Mouse (Mus musculus) stomach, embryonic 16.5 days (tissue): ENCODE results near the gene Gm7168. TPM values are rescaled to one million over a fixed set of nuclear protein-coding genes. Genes with fewer than 3 reads are reported as not detected.
"Not testable (repeated sequence)": the region's sequence is repeated elsewhere in the genome, so short reads cannot be mapped to it uniquely, and the experiment has no call there.

Experiments used
- ATAC-seq: fragments of 200-750 bp; cut with Nextera tagmentation; 2 replicates; pipeline ENCODE4 v1.8.0; 2017; ENCODE audit warnings: moderate number of reproducible peaks, moderate TSS enrichment; ENCODE audit not compliant: insufficient read depth, low FRiP score
- H3K27ac ChIP-seq: fragments of 300-500 bp; sonication (generic); 2 replicates; pipeline ENCODE4 v1.5.1; 2014; ENCODE audit warnings: low read length
- H3K27me3 ChIP-seq: fragments of 300-500 bp; sonication (generic); 2 replicates; pipeline ENCODE4 v1.6.1; 2014; ENCODE audit warnings: low read length, control low read depth, mixed read lengths; ENCODE audit not compliant: control insufficient read depth, insufficient read depth
- H3K36me3 ChIP-seq: fragments of 300-500 bp; sonication (generic); 2 replicates; pipeline ENCODE4 v1.6.1; 2014; ENCODE audit warnings: low read length; ENCODE audit not compliant: control insufficient read depth, insufficient read depth
- H3K4me1 ChIP-seq: fragments of 300-500 bp; sonication (generic); 2 replicates; pipeline ENCODE4 v1.6.1; 2014; ENCODE audit warnings: low read length, control low read depth, mixed read lengths; ENCODE audit not compliant: control insufficient read depth, insufficient read depth
- H3K4me2 ChIP-seq: fragments of 300-500 bp; sonication (generic); 2 replicates; pipeline ENCODE4 v1.6.1; 2014; ENCODE audit warnings: low read depth, low read length, mixed read lengths
- H3K4me3 ChIP-seq: fragments of 300-500 bp; sonication (generic); replicated peaks from 2 replicates; pipeline ENCODE4 v1.5.1; 2014; ENCODE audit warnings: mild to moderate bottlenecking, low read length
- H3K9ac ChIP-seq: fragments of 300-500 bp; sonication (generic); 2 replicates; pipeline ENCODE4 v1.6.1; 2014; ENCODE audit warnings: low read length
- H3K9me3 ChIP-seq: fragments of 300-500 bp; sonication (generic); replicated peaks from 2 replicates; pipeline ENCODE4 v1.6.1; 2016; ENCODE audit warnings: low read length, control low read depth; ENCODE audit not compliant: control insufficient read depth
- WGBS: fragments of 180-500 bp; shearing (Covaris S2); extraction: QIAGEN DNeasy Blood & Tissue Kit; methylation state at CpG from one replicate; pipeline ENCODE4 v1.1.7; 2014; 5-methylcytosine and 5-hydroxymethylcytosine counted together
- polyA plus RNA-seq: library from polyadenylated mRNA; unstranded; fragments of >200 nt; fragmentation: Nextera tagmentation; extraction: Ambion mirVana; gene quantifications from 2 replicates; pipeline ENCODE4 v1.2.1, GENCODE M21; 2015

Gene Gm7168
- not detected in 2 replicates for polyA plus RNA-seq

DNA sequence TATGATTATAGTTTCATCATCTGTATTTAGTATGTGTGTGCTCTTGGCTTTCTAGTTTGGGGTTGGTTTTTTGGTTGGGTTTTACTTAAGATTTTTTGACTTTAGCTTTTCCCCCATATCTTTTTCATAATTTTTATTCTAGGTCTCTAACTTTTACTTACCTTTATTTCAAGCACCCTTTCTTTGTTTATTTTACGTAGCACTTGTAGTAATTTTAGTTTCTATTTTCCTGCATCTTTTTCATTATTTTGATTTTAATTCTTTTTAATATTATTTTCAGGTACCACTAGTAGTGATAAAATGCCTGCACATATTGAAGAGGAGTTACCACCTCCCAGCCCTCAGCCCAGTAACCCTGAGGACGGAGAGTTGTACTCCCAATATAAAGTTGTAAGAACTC, at the start of gene Gm7168:
Gene Gm7168, plus strand, starts transcription at position 301 of the 400 bp plus-strand sequence.
- H3K27me3 ChIP-seq, H3K27ac ChIP-seq, H3K9me3 ChIP-seq, H3K4me3 ChIP-seq, H3K4me1 ChIP-seq, H3K9ac ChIP-seq, ATAC-seq, H3K4me2 ChIP-seq, H3K36me3 ChIP-seq: not testable (repeated sequence)
- 90% methylated on average over 1 of the region's 2 CpGs for WGBS

DNA sequence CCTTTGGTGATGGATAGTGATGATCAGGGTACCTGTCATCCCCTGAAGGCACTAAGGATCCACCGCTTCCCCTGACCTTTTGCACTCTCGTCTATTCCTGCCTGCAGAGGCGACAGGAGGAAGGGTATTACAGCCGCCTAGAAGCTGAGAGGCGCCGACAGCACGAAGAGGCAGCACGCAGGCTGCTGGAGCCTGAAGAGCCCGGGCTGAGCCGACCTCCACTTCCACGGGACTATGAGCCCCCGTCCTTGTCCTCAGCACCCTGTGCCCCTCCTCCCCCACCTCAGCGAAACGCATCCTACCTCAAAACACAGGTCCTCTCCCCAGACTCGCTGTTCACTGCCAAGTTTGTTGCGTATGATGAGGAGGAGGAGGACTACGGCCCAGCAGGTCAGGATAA, 49.3 kb upstream of the Gm7168 start:
- H3K4me3 ChIP-seq: no peak overlapping the region

DNA sequence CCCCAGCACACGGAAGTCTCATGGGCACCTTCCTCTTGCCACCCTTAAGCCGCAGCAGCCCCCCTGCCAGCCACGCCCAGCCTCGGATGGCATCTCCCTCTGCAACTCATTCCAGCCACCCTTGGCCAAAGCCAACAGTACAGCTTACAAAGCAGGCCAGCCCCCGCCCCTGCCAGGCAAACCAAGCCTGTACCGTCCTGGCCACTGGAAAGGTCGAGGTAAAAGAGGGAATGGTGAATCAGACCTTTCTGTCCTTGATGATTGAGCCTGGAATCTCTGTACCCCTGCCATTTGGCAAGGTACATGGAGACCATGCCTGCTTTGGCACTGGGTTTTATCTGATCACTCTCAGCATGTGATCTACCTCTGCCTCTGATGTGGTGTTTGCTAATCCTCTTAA, 48.9 kb upstream of the Gm7168 start:
- WGBS: 80% methylated on average over 7 of the region's 7 CpGs
- Histone ChIP-seq H3K4me3 (no peak overlapping the region), H3K9ac (no peak overlapping the region), H3K27me3 (no peaks in the 10 kb centered on the region), H3K36me3 (peaks cover 10% of the 10 kb centered on the region; the same call in 1 of the 2 replicates), H3K27ac (no peak overlapping the region), H3K4me2 (no peak overlapping the region), H3K9me3 (no peaks in the 10 kb centered on the region), H3K4me1 (no peaks in the 10 kb centered on the region)
- ATAC-seq: no peak

More for the DNA sequence above, 49.3 kb upstream of the Gm7168 start:
- Histone ChIP-seq H3K4me1 (no peaks in the 10 kb centered on the region), H3K9me3 (no peaks in the 10 kb centered on the region), H3K4me2 (no peak overlapping the region), H3K9ac (no peak overlapping the region), H3K27me3 (no peaks in the 10 kb centered on the region), H3K27ac (no peak overlapping the region), H3K36me3 (peaks cover 10% of the 10 kb centered on the region; the same call in 1 of the 2 replicates)
- WGBS: 87% methylated on average over 17 of the region's 17 CpGs
- ATAC-seq: no peak

DNA sequence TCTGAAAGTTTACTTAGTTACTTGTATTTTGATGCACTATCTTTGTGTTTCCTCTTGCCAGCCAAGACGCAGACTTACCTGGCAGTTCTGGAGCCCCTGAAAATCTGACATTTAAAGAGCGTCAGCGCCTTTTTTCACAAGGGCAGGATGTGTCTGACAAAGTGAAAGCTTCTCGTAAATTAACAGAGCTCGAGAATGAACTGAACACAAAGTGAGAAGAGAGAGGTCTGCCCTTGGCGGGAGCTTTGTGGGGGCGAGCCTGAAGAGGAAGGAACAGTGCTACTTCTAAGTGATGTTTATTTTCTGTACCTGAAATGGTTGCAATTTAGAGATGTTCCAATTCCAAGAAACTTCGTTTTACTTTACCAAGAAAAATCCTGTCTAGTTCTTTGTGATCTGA, 44.4 kb upstream of the Gm7168 start:
- Histone ChIP-seq H3K27ac (no peak overlapping the region), H3K4me1 (no peaks in the 10 kb centered on the region), H3K4me2 (no peak overlapping the region), H3K9ac (no peak overlapping the region), H3K9me3 (no peaks in the 10 kb centered on the region), H3K4me3 (no peak overlapping the region), H3K36me3 (peaks cover 12% of the 10 kb centered on the region; the same call in 1 of the 2 replicates), H3K27me3 (no peaks in the 10 kb centered on the region)
- 87% methylated on average over 8 of the region's 8 CpGs for WGBS
- no peak for ATAC-seq

DNA sequence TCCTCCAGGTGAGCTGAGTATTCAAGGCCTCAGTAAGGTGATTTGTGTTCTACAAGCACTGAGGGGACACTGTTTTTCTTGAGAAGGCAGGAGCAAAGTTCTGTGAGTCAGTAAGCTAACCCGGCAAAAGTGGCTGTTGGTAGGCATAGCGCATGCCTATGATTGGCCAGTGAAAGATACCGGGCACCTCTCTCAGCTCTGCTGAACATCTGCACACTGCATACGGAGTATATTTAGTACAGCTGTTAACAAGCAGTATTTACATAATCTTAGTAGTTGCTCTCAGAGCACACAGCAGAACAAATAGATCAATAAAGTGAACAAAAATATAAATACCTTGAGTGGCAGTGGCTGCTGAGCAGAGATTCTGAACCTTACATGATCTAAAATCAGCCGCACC, 41.1 kb upstream of the Gm7168 start:
- Histone ChIP-seq H3K4me3 (no peak overlapping the region), H3K4me1 (no peaks in the 10 kb centered on the region), H3K27ac (no peak overlapping the region), H3K9me3 (no peaks in the 10 kb centered on the region), H3K9ac (no peak overlapping the region), H3K27me3 (no peaks in the 10 kb centered on the region), H3K36me3 (peaks cover 5% of the 10 kb centered on the region; the same call in 1 of the 2 replicates), H3K4me2 (no peak overlapping the region)
- 83% methylated on average over 5 of the region's 5 CpGs for WGBS
- ATAC-seq: no peak

DNA sequence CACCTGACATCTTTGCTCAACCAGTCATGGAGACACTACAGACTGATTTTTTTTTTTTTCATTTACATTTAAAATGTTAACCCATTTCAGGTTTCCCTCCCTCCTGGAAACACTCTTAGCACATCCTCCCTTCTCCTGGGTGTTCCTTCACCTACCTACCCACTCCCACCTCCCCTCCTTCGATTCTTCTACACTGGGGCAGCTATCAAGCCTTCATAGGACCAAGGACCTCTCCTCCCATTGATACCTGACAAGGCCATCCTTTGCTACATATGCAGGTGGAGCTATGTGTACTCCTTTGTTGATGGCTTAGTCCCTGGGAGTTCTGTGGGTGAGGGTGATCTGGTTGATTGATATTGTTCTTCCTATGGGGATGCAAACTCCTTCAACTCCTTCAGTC, 40.5 kb upstream of the Gm7168 start:
- no peak overlapping the region for H3K9ac ChIP-seq
- no peak overlapping the region for H3K27ac ChIP-seq
- H3K4me3 ChIP-seq: no peak overlapping the region
- H3K4me1 ChIP-seq: no peaks in the 10 kb centered on the region
- no peaks in the 10 kb centered on the region for H3K27me3 ChIP-seq
- H3K9me3 ChIP-seq: no peaks in the 10 kb centered on the region
- WGBS: 93% methylated on average over 1 of the region's 1 CpGs
- no peak overlapping the region for H3K4me2 ChIP-seq
- H3K36me3 ChIP-seq: peaks cover 5% of the 10 kb centered on the region; the same call in 1 of the 2 replicates
- no peak for ATAC-seq

DNA sequence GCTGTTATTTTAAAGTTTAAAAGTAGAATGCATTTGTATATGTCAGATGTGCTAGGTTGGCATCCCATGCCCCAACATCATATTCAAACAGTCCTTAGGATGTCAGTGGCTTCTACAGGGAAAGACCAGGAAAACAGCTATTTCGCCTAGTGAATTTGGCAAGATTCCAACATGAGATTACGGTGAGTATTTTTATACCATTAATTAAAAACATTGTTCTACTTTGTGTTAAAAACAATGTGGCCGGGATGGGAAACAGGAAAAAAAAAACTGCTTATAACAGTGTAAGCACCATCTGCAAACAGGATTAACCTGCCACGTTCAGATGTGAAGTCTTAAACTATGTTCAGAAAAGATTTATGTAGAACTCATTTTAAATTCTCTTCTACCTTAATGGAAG, 34.2 kb upstream of the Gm7168 start:
- peak overlapping the region; percentile 37; the same call in 1 of the 2 replicates for H3K27ac ChIP-seq
- H3K4me3 ChIP-seq: no peak overlapping the region
- H3K9ac ChIP-seq: no peak overlapping the region
- no peak for ATAC-seq
- H3K9me3 ChIP-seq: no peaks in the 10 kb centered on the region
- no peaks in the 10 kb centered on the region for H3K4me1 ChIP-seq
- 27% methylated on average over 4 of the region's 4 CpGs for WGBS
- H3K27me3 ChIP-seq: no peaks in the 10 kb centered on the region
- no peak overlapping the region for H3K4me2 ChIP-seq
- no peaks in the 10 kb centered on the region for H3K36me3 ChIP-seq

DNA sequence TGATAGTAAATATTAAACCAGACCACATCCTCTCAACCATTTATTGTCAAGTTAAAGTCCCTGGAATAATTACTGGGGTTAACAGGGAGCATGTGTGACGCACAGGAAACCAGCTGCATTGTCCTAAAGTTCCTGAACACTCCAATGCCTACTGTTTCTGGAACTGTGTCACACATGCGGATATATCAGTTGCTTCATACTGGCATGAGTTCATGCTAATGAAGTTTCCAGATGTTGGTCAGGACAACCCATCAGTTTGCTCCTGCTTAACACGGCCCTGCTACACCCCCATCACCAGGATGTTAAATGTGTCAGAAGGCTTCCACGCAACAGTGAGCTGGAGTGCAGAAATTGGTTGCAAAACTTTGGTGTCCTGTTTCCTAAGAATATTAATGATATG, 33.6 kb upstream of the Gm7168 start:
- no peak overlapping the region for H3K4me2 ChIP-seq
- no peak overlapping the region for H3K4me3 ChIP-seq
- no peaks in the 10 kb centered on the region for H3K4me1 ChIP-seq
- WGBS: 50% methylated on average over 4 of the region's 4 CpGs
- peak; percentile 67; the same call in 1 of the 2 replicates for ATAC-seq
- no peaks in the 10 kb centered on the region for H3K9me3 ChIP-seq
- no peaks in the 10 kb centered on the region for H3K36me3 ChIP-seq
- H3K9ac ChIP-seq: no peak overlapping the region
- no peaks in the 10 kb centered on the region for H3K27me3 ChIP-seq
- peak overlapping the region; percentile 25; the same call in 1 of the 2 replicates for H3K27ac ChIP-seq

DNA sequence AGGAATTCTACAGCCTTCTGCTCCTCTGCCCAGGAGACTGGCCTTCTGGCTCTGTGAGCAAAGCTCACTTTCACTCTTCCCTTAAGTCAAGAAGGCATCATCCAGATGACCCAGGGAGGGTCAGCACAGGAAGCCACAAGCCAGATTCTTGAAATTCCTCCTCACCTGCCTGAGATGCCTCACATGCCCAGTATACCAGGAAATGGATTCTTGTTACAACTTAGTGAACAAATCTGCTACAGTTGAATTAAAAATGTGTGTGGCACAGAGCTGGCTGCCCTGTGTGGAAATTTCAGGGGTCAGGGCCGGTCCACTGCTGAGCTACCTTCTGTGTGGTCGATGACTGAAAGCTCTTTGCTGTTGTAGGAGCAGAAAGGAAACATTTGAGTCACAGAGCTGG, 27.4 kb upstream of the Gm7168 start:
- no peak overlapping the region for H3K4me3 ChIP-seq
- no peaks in the 10 kb centered on the region for H3K27me3 ChIP-seq
- no peaks in the 10 kb centered on the region for H3K36me3 ChIP-seq
- H3K9ac ChIP-seq: no peak overlapping the region
- H3K4me1 ChIP-seq: no peaks in the 10 kb centered on the region
- no peak overlapping the region for H3K4me2 ChIP-seq
- H3K27ac ChIP-seq: no peak overlapping the region
- WGBS: 53% methylated on average over 2 of the region's 2 CpGs
- ATAC-seq: no peak
- H3K9me3 ChIP-seq: no peaks in the 10 kb centered on the region

DNA sequence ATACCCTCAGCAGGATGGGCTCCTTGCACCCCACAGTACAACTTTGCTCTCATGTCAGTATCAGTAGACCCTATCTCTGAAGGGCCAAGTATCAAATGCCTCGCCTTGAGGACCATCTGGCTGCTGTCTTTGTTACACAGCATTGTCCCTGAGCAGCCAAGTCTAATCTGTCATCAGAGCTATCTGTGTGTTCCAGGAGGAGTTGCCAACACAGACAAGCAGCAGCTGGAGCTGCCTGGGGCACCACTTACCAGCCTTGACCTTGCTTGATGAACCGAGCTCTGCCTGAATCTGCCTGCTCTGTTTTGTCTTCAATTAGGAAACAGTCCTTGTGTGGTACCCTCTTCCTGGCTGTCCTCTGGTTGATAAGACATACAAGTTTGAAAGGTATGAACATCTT, 24.8 kb upstream of the Gm7168 start:
- H3K9ac ChIP-seq: no peak overlapping the region
- H3K9me3 ChIP-seq: no peaks in the 10 kb centered on the region
- H3K36me3 ChIP-seq: no peaks in the 10 kb centered on the region
- no peak overlapping the region for H3K4me3 ChIP-seq
- WGBS: 51% methylated on average over 2 of the region's 2 CpGs
- H3K27ac ChIP-seq: no peak overlapping the region
- no peaks in the 10 kb centered on the region for H3K4me1 ChIP-seq
- H3K4me2 ChIP-seq: no peak overlapping the region
- ATAC-seq: no peak
- no peaks in the 10 kb centered on the region for H3K27me3 ChIP-seq
